Mouse (Mus musculus): Measurements from ENCODE around the gene Wnt10a. TPM values are rescaled to one million over a fixed set of nuclear protein-coding genes. Genes with fewer than 3 reads are reported as not detected.

Gene Wnt10a
- polyA plus RNA-seq, 1 experiment from 2014 or later = 0.36 TPM

- 14% methylated on average over 7 of the region's 7 CpGs for WGBS
- Histone ChIP-seq H3K4me3 (replicated peaks; ENCODE audit: low read depth, low read length) (no peak overlapping the region), H3K27ac (replicated peaks; ENCODE audit: low read depth, low read length) (no peak overlapping the region), H3K4me1 (ENCODE audit: control insufficient read depth, insufficient read depth, low read length) (peaks cover 17% of the 10 kb centered on the region; the same call in 1 of the 2 replicates), H3K36me3 (ENCODE audit: control insufficient read depth, insufficient read depth, low read length) (no peaks in the 10 kb centered on the region), H3K4me2 (ENCODE audit: low read length) (no peak overlapping the region), H3K9me3 (ENCODE audit: control insufficient read depth, low read length) (no peaks in the 10 kb centered on the region), H3K27me3 (ENCODE audit: control insufficient read depth, insufficient read depth, low read length) (peaks cover 84% of the 10 kb centered on the region), H3K9ac (replicated peaks; ENCODE audit: low read length) (no peak overlapping the region)
- DNase-seq = no peak
- ATAC-seq (ENCODE audit: low FRiP score, low TSS enrichment) = no peak
Observed at GRCm38 (mm10) chr1:74774062-74774461, 17.3 kb upstream of the Wnt10a start.

DNA sequence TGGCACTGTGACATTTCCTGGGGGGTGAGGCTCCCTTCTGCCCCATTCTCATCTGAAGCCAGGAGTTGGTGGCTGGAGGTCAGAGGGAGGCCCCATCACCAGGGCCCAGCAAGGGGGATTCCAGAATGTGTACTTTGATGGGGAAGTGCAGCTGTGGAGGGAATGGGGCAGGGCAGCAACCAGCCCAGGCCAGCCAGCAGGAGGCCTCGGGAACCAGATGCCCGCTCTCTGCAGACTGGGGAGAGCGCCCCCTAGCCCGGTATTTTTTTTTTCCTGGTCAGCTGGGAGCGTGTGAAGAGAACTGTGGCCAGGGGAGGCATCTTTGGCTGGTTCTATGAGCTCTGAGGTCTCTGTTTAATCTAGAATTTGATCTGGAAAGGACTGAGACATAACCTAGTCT, 15.5 kb upstream of the Wnt10a start:
- WGBS = 5% methylated on average over 5 of the region's 5 CpGs
- Histone ChIP-seq H3K9me3 (ENCODE audit: control insufficient read depth, low read length) (no peaks in the 10 kb centered on the region), H3K27me3 (ENCODE audit: control insufficient read depth, insufficient read depth, low read length) (peaks cover 75% of the 10 kb centered on the region), H3K4me2 (ENCODE audit: low read length) (no peak overlapping the region), H3K4me1 (ENCODE audit: control insufficient read depth, insufficient read depth, low read length) (0 out of 2 replicates have a peak, but pooled peaks cover 11% of the 10 kb centered on the region), H3K36me3 (ENCODE audit: control insufficient read depth, insufficient read depth, low read length) (no peaks in the 10 kb centered on the region), H3K4me3 (replicated peaks; ENCODE audit: low read depth, low read length) (no peak overlapping the region), H3K9ac (replicated peaks; ENCODE audit: low read length) (no peak overlapping the region), H3K27ac (replicated peaks; ENCODE audit: low read depth, low read length) (no peak overlapping the region)
- ATAC-seq (ENCODE audit: low FRiP score, low TSS enrichment) = no peak
- DNase-seq = no peak

DNA sequence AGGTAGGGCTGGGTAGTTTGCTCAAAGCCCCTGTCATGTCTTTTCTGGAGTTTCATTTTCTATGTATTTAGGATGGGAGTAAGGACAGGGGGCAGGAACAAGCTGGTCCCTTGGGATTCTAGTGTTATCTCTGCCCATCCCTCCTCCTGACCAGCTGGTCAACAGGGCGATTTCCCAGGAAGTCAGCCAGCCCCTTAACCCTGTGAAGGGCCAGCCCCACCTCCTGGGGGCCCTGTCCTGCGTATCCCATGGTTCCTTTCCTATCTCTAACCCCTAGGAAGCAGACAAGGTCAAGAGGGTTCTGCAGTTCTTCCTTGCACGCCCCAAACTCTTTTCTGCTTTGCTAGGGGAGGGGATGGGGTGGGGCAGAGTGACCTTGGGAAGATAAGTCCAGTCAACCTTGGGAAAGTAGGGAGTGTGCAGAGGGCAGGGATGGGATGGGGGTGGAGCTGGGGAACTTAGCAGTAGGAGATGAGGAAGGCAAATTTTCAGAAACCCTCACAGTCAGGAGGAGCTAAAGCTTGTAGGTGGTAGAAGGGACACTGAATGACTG, 12.3 kb upstream of the Wnt10a start:
- peaks cover 75% of the 10 kb centered on the region for H3K27me3 ChIP-seq (ENCODE audit: control insufficient read depth, insufficient read depth, low read length)
- H3K9me3 ChIP-seq (ENCODE audit: control insufficient read depth, low read length) = no peaks in the 10 kb centered on the region
- DNase-seq (no peak), ATAC-seq (ENCODE audit: low FRiP score, low TSS enrichment) (no peak)
- no peak overlapping the region for H3K27ac ChIP-seq (replicated peaks; ENCODE audit: low read depth, low read length)
- 25% methylated on average over 3 of the region's 3 CpGs for WGBS
- no peak overlapping the region for H3K4me3 ChIP-seq (replicated peaks; ENCODE audit: low read depth, low read length)
- no peaks in the 10 kb centered on the region for H3K36me3 ChIP-seq (ENCODE audit: control insufficient read depth, insufficient read depth, low read length)
- H3K4me2 ChIP-seq (ENCODE audit: low read length) = no peak overlapping the region
- H3K9ac ChIP-seq (replicated peaks; ENCODE audit: low read length) = no peak overlapping the region
- H3K4me1 ChIP-seq (ENCODE audit: control insufficient read depth, insufficient read depth, low read length) = no peaks in the 10 kb centered on the region

GRCm38 (mm10) chr1:74782045-74782444, 9.3 kb upstream of the Wnt10a start:
- H3K27me3 ChIP-seq (ENCODE audit: control insufficient read depth, insufficient read depth, low read length) = peaks cover 71% of the 10 kb centered on the region
- H3K27ac ChIP-seq (replicated peaks; ENCODE audit: low read depth, low read length) = no peak overlapping the region
- no peak overlapping the region for H3K4me2 ChIP-seq (ENCODE audit: low read length)
- DNase-seq (no peak), ATAC-seq (ENCODE audit: low FRiP score, low TSS enrichment) (no peak)
- no peaks in the 10 kb centered on the region for H3K9me3 ChIP-seq (ENCODE audit: control insufficient read depth, low read length)
- no peak overlapping the region for H3K9ac ChIP-seq (replicated peaks; ENCODE audit: low read length)
- 0 out of 2 replicates have a peak, but pooled peaks cover 3% of the 10 kb centered on the region for H3K4me1 ChIP-seq (ENCODE audit: control insufficient read depth, insufficient read depth, low read length)
- WGBS = 13% methylated on average over 14 of the region's 14 CpGs
- no peaks in the 10 kb centered on the region for H3K36me3 ChIP-seq (ENCODE audit: control insufficient read depth, insufficient read depth, low read length)
- H3K4me3 ChIP-seq (replicated peaks; ENCODE audit: low read depth, low read length) = no peak overlapping the region

DNA sequence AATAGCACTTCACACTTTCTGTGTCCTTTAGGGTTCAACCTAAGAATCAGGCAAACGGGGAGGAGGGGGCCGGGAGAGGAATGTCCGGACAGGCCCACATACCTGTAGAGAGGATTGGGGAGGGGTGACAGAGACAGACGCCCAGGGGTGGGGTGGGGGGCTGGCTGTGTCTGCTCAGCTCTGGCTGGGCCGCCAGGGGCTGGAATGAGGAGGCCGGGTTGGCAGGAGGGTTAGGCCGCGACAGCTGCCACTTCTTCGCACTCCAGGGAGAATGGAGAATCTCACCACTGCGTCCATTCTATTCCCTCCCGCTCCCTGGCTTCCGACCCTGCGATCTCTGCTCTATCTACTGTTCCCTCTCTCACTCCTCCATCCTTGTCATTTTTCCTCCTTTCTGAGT, 7.8 kb upstream of the Wnt10a start:
- Histone ChIP-seq H3K9me3 (ENCODE audit: control insufficient read depth, low read length) (no peaks in the 10 kb centered on the region), H3K4me3 (replicated peaks; ENCODE audit: low read depth, low read length) (peak overlapping the region; percentile 42), H3K4me2 (ENCODE audit: low read length) (peak overlapping the region; percentile 72), H3K27ac (replicated peaks; ENCODE audit: low read depth, low read length) (no peak overlapping the region), H3K27me3 (ENCODE audit: control insufficient read depth, insufficient read depth, low read length) (peaks cover 76% of the 10 kb centered on the region), H3K9ac (replicated peaks; ENCODE audit: low read length) (no peak overlapping the region), H3K36me3 (ENCODE audit: control insufficient read depth, insufficient read depth, low read length) (no peaks in the 10 kb centered on the region), H3K4me1 (ENCODE audit: control insufficient read depth, insufficient read depth, low read length) (0 out of 2 replicates have a peak, but pooled peaks cover 3% of the 10 kb centered on the region)
- WGBS = 1% methylated on average over 13 of the region's 13 CpGs
- DNase-seq (no peak), ATAC-seq (ENCODE audit: low FRiP score, low TSS enrichment) (no peak; the same call in 1 of the 2 replicates)

GRCm38 (mm10) chr1:74784041-74784759, 7.1 kb upstream of the Wnt10a start:
- DNase-seq (peak; percentile 79), ATAC-seq (ENCODE audit: low FRiP score, low TSS enrichment) (0 out of 2 replicates have a peak, but pooled peaks have one; percentile 37)
- under 1% methylated on average over 67 of the region's 67 CpGs for WGBS
- no peak overlapping the region for H3K27ac ChIP-seq (replicated peaks; ENCODE audit: low read depth, low read length)
- 0 out of 2 replicates have a peak, but pooled peaks cover 3% of the 10 kb centered on the region for H3K4me1 ChIP-seq (ENCODE audit: control insufficient read depth, insufficient read depth, low read length)
- H3K4me3 ChIP-seq (replicated peaks; ENCODE audit: low read depth, low read length) = peak overlapping the region; percentile 42
- H3K9me3 ChIP-seq (ENCODE audit: control insufficient read depth, low read length) = no peaks in the 10 kb centered on the region
- no peak overlapping the region; the same call in 1 of the 2 replicates for H3K9ac ChIP-seq (replicated peaks; ENCODE audit: low read length)
- peak overlapping the region; percentile 72 for H3K4me2 ChIP-seq (ENCODE audit: low read length)
- H3K36me3 ChIP-seq (ENCODE audit: control insufficient read depth, insufficient read depth, low read length) = no peaks in the 10 kb centered on the region
- H3K27me3 ChIP-seq (ENCODE audit: control insufficient read depth, insufficient read depth, low read length) = peaks cover 78% of the 10 kb centered on the region

- Histone ChIP-seq H3K9me3 (ENCODE audit: control insufficient read depth, low read length) (no peaks in the 10 kb centered on the region), H3K4me2 (ENCODE audit: low read length) (no peak overlapping the region), H3K27me3 (ENCODE audit: control insufficient read depth, insufficient read depth, low read length) (peaks cover 83% of the 10 kb centered on the region), H3K4me1 (ENCODE audit: control insufficient read depth, insufficient read depth, low read length) (peaks cover 21% of the 10 kb centered on the region), H3K4me3 (replicated peaks; ENCODE audit: low read depth, low read length) (no peak overlapping the region), H3K9ac (replicated peaks; ENCODE audit: low read length) (no peak overlapping the region), H3K27ac (replicated peaks; ENCODE audit: low read depth, low read length) (no peak overlapping the region), H3K36me3 (ENCODE audit: control insufficient read depth, insufficient read depth, low read length) (no peaks in the 10 kb centered on the region)
- 5% methylated on average over 7 of the region's 7 CpGs for WGBS
- no peak for ATAC-seq (ENCODE audit: low FRiP score, low TSS enrichment)
- peak; percentile 93 for DNase-seq
Observed at GRCm38 (mm10) chr1:74787846-74788245, 3.5 kb upstream of the Wnt10a start.

GRCm38 (mm10) chr1:74788603-74789176, 2.6 kb upstream of the Wnt10a start:
- H3K4me3 ChIP-seq (replicated peaks; ENCODE audit: low read depth, low read length) = no peak overlapping the region
- no peaks in the 10 kb centered on the region for H3K9me3 ChIP-seq (ENCODE audit: control insufficient read depth, low read length)
- no peak for ATAC-seq (ENCODE audit: low FRiP score, low TSS enrichment)
- H3K4me1 ChIP-seq (ENCODE audit: control insufficient read depth, insufficient read depth, low read length) = peaks cover 21% of the 10 kb centered on the region
- peaks cover 83% of the 10 kb centered on the region for H3K27me3 ChIP-seq (ENCODE audit: control insufficient read depth, insufficient read depth, low read length)
- 26% methylated on average over 6 of the region's 6 CpGs for WGBS
- no peaks in the 10 kb centered on the region for H3K36me3 ChIP-seq (ENCODE audit: control insufficient read depth, insufficient read depth, low read length)
- no peak overlapping the region for H3K4me2 ChIP-seq (ENCODE audit: low read length)
- no peak for DNase-seq
- no peak overlapping the region for H3K9ac ChIP-seq (replicated peaks; ENCODE audit: low read length)
- H3K27ac ChIP-seq (replicated peaks; ENCODE audit: low read depth, low read length) = no peak overlapping the region
